Mouse (Mus musculus) midbrain, postnatal 0 days (tissue): ENCODE data around the gene Orai2. TPM values are rescaled to one million over a fixed set of nuclear protein-coding genes. Genes with fewer than 3 reads are reported as not detected.

Experiments used
- ATAC-seq: fragments of 200-750 bp; cut with Nextera tagmentation; 2 replicates; pipeline ENCODE4 v1.8.0; 2017; ENCODE audit warnings: moderate number of reproducible peaks, mild to moderate bottlenecking, moderate TSS enrichment, moderate library complexity; ENCODE audit not compliant: low FRiP score
- DNase-seq: peaks from one replicate; pipeline ENCODE4 v3.0.0-alpha.2; 2015; ENCODE audit warnings: low spot score
- H3K27ac ChIP-seq: fragments of 300-500 bp; sonication (generic); 2 replicates; pipeline ENCODE4 v1.5.1; 2014; ENCODE audit warnings: low read depth, mild to moderate bottlenecking, low read length, mixed read lengths
- H3K27me3 ChIP-seq: fragments of 300-500 bp; sonication (generic); 2 replicates; pipeline ENCODE4 v1.6.1; 2014; ENCODE audit warnings: low read length, control low read depth, mixed read lengths; ENCODE audit not compliant: insufficient read depth
- H3K36me3 ChIP-seq: fragments of 300-500 bp; sonication (generic); 2 replicates; pipeline ENCODE4 v1.6.1; 2014; ENCODE audit warnings: low read length, control low read depth, mixed read lengths; ENCODE audit not compliant: insufficient read depth
- H3K4me1 ChIP-seq: fragments of 300-500 bp; sonication (generic); 2 replicates; pipeline ENCODE4 v1.6.1; 2014; ENCODE audit warnings: mild to moderate bottlenecking, control low read depth, antibody characterized with exemption, low read length, mixed read lengths; ENCODE audit not compliant: insufficient read depth
- H3K4me2 ChIP-seq: fragments of 300-500 bp; sonication (generic); 2 replicates; pipeline ENCODE4 v1.6.1; 2014; ENCODE audit warnings: low read depth, mild to moderate bottlenecking, low read length, mixed read lengths; ENCODE audit not compliant: poor library complexity, severe bottlenecking
- H3K4me3 ChIP-seq: fragments of 300-500 bp; sonication (generic); 2 replicates; pipeline ENCODE4 v1.5.1; 2014; ENCODE audit warnings: low read depth, mild to moderate bottlenecking, low read length, moderate library complexity
- H3K9ac ChIP-seq: fragments of 300-500 bp; sonication (generic); replicated peaks from 2 replicates; pipeline ENCODE4 v1.6.1; 2014; ENCODE audit warnings: mild to moderate bottlenecking, low read length, moderate library complexity, mixed read lengths; ENCODE audit not compliant: poor library complexity, severe bottlenecking
- H3K9me3 ChIP-seq: fragments of 300-500 bp; sonication (generic); 2 replicates; pipeline ENCODE4 v1.6.1; 2016; ENCODE audit warnings: low read length, control low read depth
- CTCF ChIP-seq: IDR thresholded peaks from 2 replicates; pipeline ENCODE4 v1.5.1; 2016; ENCODE audit warnings: antibody characterized with exemption, mild to moderate bottlenecking
- WGBS: fragments of 180-500 bp; shearing (Covaris S2); extraction: QIAGEN DNeasy Blood & Tissue Kit; methylation state at CpG from one replicate; pipeline ENCODE4 v1.1.7; 2014; 5-methylcytosine and 5-hydroxymethylcytosine counted together
- polyA plus RNA-seq: library from polyadenylated mRNA; unstranded; fragments of >200 nt; fragmentation: Nextera tagmentation; extraction: Ambion mirVana; gene quantifications from 2 replicates; pipeline ENCODE4 v1.2.1, GENCODE M21; 2015
- total RNA-seq: library from RNA; depleted of rRNA; stranded (reverse); fragments of >200 nt; gene quantifications from 2 replicates; pipeline ENCODE4 v1.2.3, GENCODE M21; 2014

Gene Orai2
- total and polyA plus RNA-seq, 2 experiments from 2014 or later, result 68.8 to 136 TPM

- DNase-seq (no peak), ATAC-seq (no peak)
- no peak overlapping the region for H3K4me2 ChIP-seq
- no peak overlapping the region for H3K4me3 ChIP-seq
- 95% methylated on average over 1 of the region's 1 CpGs for WGBS
- H3K4me1 ChIP-seq, result no peaks in the 10 kb centered on the region
- no peaks in the 10 kb centered on the region for H3K27me3 ChIP-seq
- H3K27ac ChIP-seq, result no peak overlapping the region
- TF ChIP-seq CTCF, result no peak
- H3K9me3 ChIP-seq, result no peaks in the 10 kb centered on the region
- H3K9ac ChIP-seq, result no peak overlapping the region
- peaks cover 2% of the 10 kb centered on the region; the same call in 1 of the 2 replicates for H3K36me3 ChIP-seq
These were observed 23.6 kb downstream of the Orai2 start for GRCm38 (mm10) chr5:136146936-136147335.

DNA sequence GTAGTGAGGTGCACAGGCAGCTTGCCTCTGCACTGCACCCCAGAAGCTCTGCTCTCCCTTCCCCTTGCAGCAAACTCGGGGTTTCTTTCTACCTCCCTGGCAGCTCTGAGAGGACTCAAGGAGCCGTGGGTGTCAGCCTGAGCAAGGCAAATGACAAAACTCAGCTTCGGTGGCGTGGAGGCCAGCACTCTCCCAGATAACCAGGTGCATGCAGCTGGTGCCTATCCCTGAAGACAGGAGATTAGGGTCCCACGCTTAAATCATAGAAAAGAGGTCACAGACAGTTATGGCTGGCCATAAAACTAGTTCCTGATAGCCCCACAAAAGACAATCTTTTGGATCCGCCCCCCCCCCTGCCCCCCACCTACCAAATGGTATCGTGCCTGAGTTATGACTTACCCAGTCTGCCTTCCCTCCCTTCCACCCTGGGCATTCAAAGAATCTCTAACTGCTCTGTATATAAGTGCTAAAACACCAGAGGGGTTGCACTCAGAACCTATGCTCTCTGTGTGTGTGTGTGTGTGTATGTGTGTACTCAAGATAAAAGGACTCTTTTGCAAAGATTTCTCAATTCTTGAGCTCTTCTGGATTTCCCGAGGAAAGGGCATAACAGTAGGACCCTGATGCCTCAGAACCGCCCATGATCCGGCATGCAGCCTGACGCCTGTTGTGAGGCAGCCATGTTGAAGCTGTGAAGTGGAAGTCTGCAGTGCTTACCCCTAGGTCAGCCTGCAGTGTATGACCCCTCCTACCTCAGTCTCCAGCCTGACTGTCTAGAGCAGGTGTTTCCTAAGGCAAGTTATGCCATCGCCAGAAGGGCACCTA lies 25.7 kb downstream of the Orai2 start:
- H3K27me3 ChIP-seq, result no peaks in the 10 kb centered on the region
- no peak overlapping the region for H3K4me2 ChIP-seq
- no peak for TF ChIP-seq CTCF
- H3K9ac ChIP-seq, result no peak overlapping the region
- no peaks in the 10 kb centered on the region for H3K9me3 ChIP-seq
- WGBS, result 75% methylated on average over 12 of the region's 12 CpGs
- DNase-seq (no peak), ATAC-seq (no peak)
- no peak overlapping the region for H3K4me3 ChIP-seq
- H3K36me3 ChIP-seq, result peaks cover 21% of the 10 kb centered on the region
- H3K4me1 ChIP-seq, result no peaks in the 10 kb centered on the region
- no peak overlapping the region for H3K27ac ChIP-seq

GRCm38 (mm10) chr5:136143161-136143755 lies 27.3 kb downstream of the Orai2 start:
- peak; percentile 41 for TF ChIP-seq CTCF
- no peak overlapping the region for H3K9ac ChIP-seq
- no peak overlapping the region for H3K27ac ChIP-seq
- no peaks in the 10 kb centered on the region for H3K27me3 ChIP-seq
- ATAC-seq (no peak), DNase-seq (no peak)
- H3K4me1 ChIP-seq, result no peaks in the 10 kb centered on the region
- H3K9me3 ChIP-seq, result no peaks in the 10 kb centered on the region
- H3K36me3 ChIP-seq, result peaks cover 34% of the 10 kb centered on the region
- 90% methylated on average over 6 of the region's 6 CpGs for WGBS
- no peak overlapping the region for H3K4me3 ChIP-seq
- H3K4me2 ChIP-seq, result no peak overlapping the region

- H3K4me2 ChIP-seq, result no peak overlapping the region
- H3K27ac ChIP-seq, result no peak overlapping the region
- no peak overlapping the region for H3K4me3 ChIP-seq
- H3K9me3 ChIP-seq, result no peaks in the 10 kb centered on the region
- WGBS, result 89% methylated on average over 5 of the region's 5 CpGs
- H3K36me3 ChIP-seq, result peaks cover 36% of the 10 kb centered on the region
- no peak overlapping the region for H3K9ac ChIP-seq
- no peaks in the 10 kb centered on the region for H3K4me1 ChIP-seq
- TF ChIP-seq CTCF, result no peak
- DNase-seq (no peak), ATAC-seq (no peak)
- no peaks in the 10 kb centered on the region for H3K27me3 ChIP-seq
These were observed 27.8 kb downstream of the Orai2 start for GRCm38 (mm10) chr5:136142746-136143145.

DNA sequence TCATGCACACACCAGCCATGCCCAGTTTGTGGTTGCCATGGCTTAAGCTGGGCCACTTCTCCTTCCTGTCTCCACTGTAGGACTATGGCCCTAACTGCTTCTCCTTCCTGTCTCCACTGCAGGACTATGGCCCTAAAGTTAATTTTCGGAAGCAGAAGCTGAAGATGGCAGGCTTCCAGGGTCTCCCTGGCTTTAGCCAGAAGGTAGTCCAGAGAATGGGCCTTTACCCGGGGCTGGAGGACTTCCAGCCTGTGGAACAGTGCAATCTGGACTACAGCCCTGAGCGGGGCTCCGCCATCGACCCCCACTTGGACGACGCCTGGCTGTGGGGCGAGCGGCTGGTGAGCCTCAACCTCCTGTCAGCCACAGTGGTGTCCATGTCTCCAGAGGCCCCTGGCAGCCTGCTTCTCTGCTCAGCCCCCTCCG lies 30.4 kb downstream of the Orai2 start:
- Histone ChIP-seq H3K9ac (no peak overlapping the region), H3K4me1 (peaks cover 3% of the 10 kb centered on the region; the same call in 1 of the 2 replicates), H3K27ac (no peak overlapping the region), H3K9me3 (no peaks in the 10 kb centered on the region), H3K4me2 (no peak overlapping the region), H3K4me3 (no peak overlapping the region), H3K36me3 (peaks cover 36% of the 10 kb centered on the region), H3K27me3 (no peaks in the 10 kb centered on the region)
- no peak for TF ChIP-seq CTCF
- peak; percentile 34 for DNase-seq
- WGBS, result 89% methylated on average over 10 of the region's 10 CpGs
- no peak for ATAC-seq

GRCm38 (mm10) chr5:136139393-136139792 lies 31.1 kb downstream of the Orai2 start:
- Histone ChIP-seq H3K9me3 (no peaks in the 10 kb centered on the region), H3K36me3 (peaks cover 36% of the 10 kb centered on the region), H3K9ac (no peak overlapping the region), H3K4me1 (peaks cover 7% of the 10 kb centered on the region; the same call in 1 of the 2 replicates), H3K4me3 (no peak overlapping the region), H3K27me3 (no peaks in the 10 kb centered on the region), H3K4me2 (no peak overlapping the region), H3K27ac (no peak overlapping the region)
- TF ChIP-seq CTCF, result no peak
- 94% methylated on average over 13 of the region's 13 CpGs for WGBS
- DNase-seq, result no peak
- no peak for ATAC-seq
